Mouse (Mus musculus) heart, embryonic 12.5 days (tissue): ENCODE measurements around the gene Rpp30. TPM values are rescaled to one million over a fixed set of nuclear protein-coding genes. Genes with fewer than 3 reads are reported as not detected.

ENCODE experiments used
- ATAC-seq: fragments of 200-750 bp; cut with Nextera tagmentation; 2 replicates; pipeline ENCODE4 v1.8.0; 2017; ENCODE audit warnings: moderate TSS enrichment, moderate library complexity; ENCODE audit not compliant: insufficient number of reproducible peaks, low FRiP score
- H3K27ac ChIP-seq: fragments of 300-500 bp; sonication (generic); 2 replicates; pipeline ENCODE4 v1.5.1; 2016; ENCODE audit warnings: mild to moderate bottlenecking, moderate library complexity; ENCODE audit not compliant: poor library complexity, severe bottlenecking
- H3K27me3 ChIP-seq: fragments of 300-500 bp; sonication (generic); replicated peaks from 2 replicates; pipeline ENCODE4 v1.6.1; 2016; ENCODE audit warnings: mild to moderate bottlenecking, moderate library complexity
- H3K36me3 ChIP-seq: fragments of 300-500 bp; sonication (generic); 2 replicates; pipeline ENCODE4 v1.6.1; 2016; ENCODE audit warnings: mild to moderate bottlenecking, moderate library complexity
- H3K4me1 ChIP-seq: fragments of 300-500 bp; sonication (generic); replicated peaks from 2 replicates; pipeline ENCODE4 v1.6.1; 2016; ENCODE audit warnings: mild to moderate bottlenecking
- H3K4me2 ChIP-seq: fragments of 300-500 bp; sonication (generic); 2 replicates; pipeline ENCODE4 v1.6.1; 2016; ENCODE audit warnings: mild to moderate bottlenecking, moderate library complexity
- H3K4me3 ChIP-seq: fragments of 300-500 bp; sonication (generic); 2 replicates; pipeline ENCODE4 v1.5.1; 2016; ENCODE audit warnings: mild to moderate bottlenecking
- H3K9ac ChIP-seq: fragments of 300-500 bp; sonication (generic); 2 replicates; pipeline ENCODE4 v1.6.1; 2016; ENCODE audit warnings: mild to moderate bottlenecking, moderate library complexity
- H3K9me3 ChIP-seq: fragments of 300-500 bp; sonication (generic); replicated peaks from 2 replicates; pipeline ENCODE4 v1.6.1; 2016; ENCODE audit warnings: mild to moderate bottlenecking, moderate library complexity
- WGBS: fragments of 180-500 bp; shearing (Covaris S2); methylation state at CpG from one replicate; pipeline ENCODE4 v1.1.7; 2016; 5-methylcytosine and 5-hydroxymethylcytosine counted together
- polyA plus RNA-seq: library from polyadenylated mRNA; unstranded; fragments of >200 nt; fragmentation: Nextera tagmentation; extraction: Ambion mirVana; gene quantifications from 2 replicates; pipeline ENCODE4 v1.2.1, GENCODE M21; 2016

Rpp30 gene
- polyA plus RNA-seq, 1 experiment from 2014 or later = 60.8 TPM

DNA sequence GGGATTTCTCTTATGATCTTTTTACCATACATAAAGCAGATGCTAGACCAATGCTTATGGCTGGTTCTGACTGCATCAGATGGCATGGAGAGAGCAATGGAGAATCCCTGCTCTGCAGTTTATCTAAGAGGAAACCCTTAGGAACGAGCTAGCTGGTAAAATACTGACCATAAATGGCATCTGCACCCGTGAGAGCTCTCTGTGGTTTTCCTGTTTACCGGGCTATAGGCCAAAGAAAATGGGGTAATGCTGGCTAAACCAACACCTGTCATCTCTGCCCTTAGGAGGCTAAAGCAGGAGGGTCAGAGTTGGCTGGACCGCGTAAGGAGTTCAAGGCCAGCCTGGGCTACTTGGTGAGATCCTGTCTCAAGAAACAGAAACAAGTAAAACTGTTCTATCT, 20.4 kb downstream of the Rpp30 start:
- WGBS = 77% methylated on average over 5 of the region's 5 CpGs
- Histone ChIP-seq H3K27me3 (no peaks in the 10 kb centered on the region), H3K9ac (no peak overlapping the region), H3K27ac (no peak overlapping the region), H3K36me3 (peaks cover 47% of the 10 kb centered on the region), H3K4me1 (no peaks in the 10 kb centered on the region), H3K4me2 (no peak overlapping the region), H3K9me3 (no peaks in the 10 kb centered on the region), H3K4me3 (no peak overlapping the region)
- no peak for ATAC-seq

DNA sequence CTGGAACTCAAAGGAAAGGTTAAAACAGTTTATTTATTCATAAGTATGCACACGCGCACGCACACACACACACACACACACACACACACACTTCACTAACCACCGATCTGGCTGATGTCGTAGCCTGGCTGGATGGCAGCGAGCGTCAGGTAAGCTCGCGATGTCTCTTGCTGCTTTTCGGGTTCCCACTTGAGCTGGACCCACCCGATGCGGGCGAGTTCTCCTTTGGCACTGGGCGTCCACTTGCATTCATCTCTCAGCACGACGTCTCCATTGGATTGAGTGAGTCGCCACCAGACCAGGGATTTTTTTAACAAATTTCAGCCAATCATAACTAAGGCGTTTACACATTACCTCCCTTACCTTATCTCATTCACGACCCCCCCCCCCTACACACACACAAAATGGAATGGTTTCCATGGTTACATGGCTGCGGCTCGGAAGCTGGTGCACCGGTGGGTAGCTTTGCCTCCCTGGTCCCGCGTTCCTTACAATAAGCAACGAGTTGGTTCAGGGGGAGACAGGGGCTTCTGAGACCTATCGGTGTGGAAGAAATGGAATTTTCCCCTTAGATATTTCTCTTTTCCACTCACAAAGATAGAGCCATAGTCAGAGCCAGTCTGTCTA, 25.9 kb downstream of the Rpp30 start:
- H3K9ac ChIP-seq = no peak overlapping the region
- H3K4me1 ChIP-seq = 0 out of 2 replicates have a peak, but pooled peaks cover 2% of the 10 kb centered on the region
- no peak overlapping the region for H3K4me2 ChIP-seq
- H3K27me3 ChIP-seq = no peaks in the 10 kb centered on the region
- H3K9me3 ChIP-seq = no peaks in the 10 kb centered on the region
- ATAC-seq = no peak
- peaks cover 8% of the 10 kb centered on the region; the same call in 1 of the 2 replicates for H3K36me3 ChIP-seq
- no peak overlapping the region for H3K27ac ChIP-seq
- WGBS = 83% methylated on average over 26 of the region's 26 CpGs
- H3K4me3 ChIP-seq = no peak overlapping the region

- H3K9me3 ChIP-seq = no peaks in the 10 kb centered on the region
- no peak overlapping the region for H3K4me2 ChIP-seq
- H3K27me3 ChIP-seq = no peaks in the 10 kb centered on the region
- H3K27ac ChIP-seq = peak overlapping the region; percentile 3; the same call in 1 of the 2 replicates
- WGBS = 29% methylated on average over 7 of the region's 7 CpGs
- no peak overlapping the region for H3K4me3 ChIP-seq
- peak; percentile 58 for ATAC-seq
- peaks cover 16% of the 10 kb centered on the region; the same call in 1 of the 2 replicates for H3K36me3 ChIP-seq
- H3K4me1 ChIP-seq = peaks cover 9% of the 10 kb centered on the region
- no peak overlapping the region for H3K9ac ChIP-seq
Measured at GRCm38 (mm10) chr19:36110465-36110864, 26.9 kb downstream of the Rpp30 start.

DNA sequence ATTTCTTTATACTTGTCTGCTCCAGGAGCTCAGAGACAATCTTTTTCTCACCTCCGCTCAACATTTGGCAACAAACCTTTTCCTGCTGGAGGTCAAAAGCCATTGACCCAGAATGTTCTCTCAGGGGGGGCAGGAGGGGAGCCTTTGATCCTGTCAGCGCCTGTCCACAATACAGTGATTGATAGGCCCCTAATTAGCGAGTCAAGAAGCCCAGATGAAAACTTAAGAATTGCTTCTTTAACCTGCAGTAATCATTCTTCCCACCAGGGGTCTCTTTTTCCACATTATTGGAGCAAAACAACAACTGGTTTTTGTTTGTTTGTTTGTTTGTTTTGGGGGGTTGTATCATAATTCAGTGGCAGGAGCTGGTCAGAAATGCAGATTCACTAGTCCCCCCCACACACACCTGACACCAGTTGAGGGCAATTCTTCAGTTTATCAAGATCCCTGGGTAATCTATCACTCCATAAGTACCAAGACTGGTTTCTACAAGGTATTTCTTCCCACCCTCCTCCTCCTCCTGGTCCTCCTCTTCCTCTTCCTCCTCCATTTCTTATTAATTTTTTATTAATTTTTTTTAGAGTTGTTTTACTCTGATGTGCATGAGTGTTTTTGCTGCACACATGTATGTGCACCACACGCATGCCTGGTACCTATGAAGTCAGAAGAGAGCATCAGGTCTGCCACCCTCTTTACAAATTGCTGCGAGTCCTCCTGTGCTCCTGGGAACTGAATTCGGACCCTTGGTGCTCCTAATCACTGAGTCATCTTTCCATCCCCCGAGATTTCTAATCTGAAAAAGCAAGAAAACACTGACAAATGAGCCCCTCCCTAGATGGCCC, 27.8 kb downstream of the Rpp30 start:
- Histone ChIP-seq H3K27ac (no peak overlapping the region; the same call in 1 of the 2 replicates), H3K4me2 (no peak overlapping the region), H3K9ac (no peak overlapping the region), H3K9me3 (no peaks in the 10 kb centered on the region), H3K27me3 (no peaks in the 10 kb centered on the region), H3K36me3 (peaks cover 13% of the 10 kb centered on the region; the same call in 1 of the 2 replicates), H3K4me1 (peaks cover 15% of the 10 kb centered on the region), H3K4me3 (no peak overlapping the region)
- 25% methylated on average over 7 of the region's 7 CpGs for WGBS
- ATAC-seq = peak; percentile 38; the same call in 1 of the 2 replicates

- WGBS = 50% methylated on average over 17 of the region's 17 CpGs
- Histone ChIP-seq H3K27ac (peak overlapping the region; percentile 7; the same call in 1 of the 2 replicates), H3K4me1 (peaks cover 22% of the 10 kb centered on the region), H3K4me3 (no peak overlapping the region), H3K36me3 (peaks cover 13% of the 10 kb centered on the region; the same call in 1 of the 2 replicates), H3K9me3 (no peaks in the 10 kb centered on the region), H3K9ac (no peak overlapping the region), H3K4me2 (no peak overlapping the region), H3K27me3 (no peaks in the 10 kb centered on the region)
- no peak for ATAC-seq
Measured at GRCm38 (mm10) chr19:36112007-36112406, 28.5 kb downstream of the Rpp30 start.

GRCm38 (mm10) chr19:36116185-36116584, 32.7 kb downstream of the Rpp30 start:
- peak overlapping the region; percentile 96 for H3K27ac ChIP-seq
- 17% methylated on average over 4 of the region's 4 CpGs for WGBS
- ATAC-seq = no peak
- peak overlapping the region; percentile 72 for H3K4me2 ChIP-seq
- H3K4me3 ChIP-seq = peak overlapping the region; percentile 60
- H3K27me3 ChIP-seq = no peaks in the 10 kb centered on the region
- H3K36me3 ChIP-seq = peaks cover 17% of the 10 kb centered on the region; the same call in 1 of the 2 replicates
- no peaks in the 10 kb centered on the region for H3K9me3 ChIP-seq
- peaks cover 22% of the 10 kb centered on the region for H3K4me1 ChIP-seq
- peak overlapping the region; percentile 90 for H3K9ac ChIP-seq

- Histone ChIP-seq H3K27me3 (no peaks in the 10 kb centered on the region), H3K36me3 (peaks cover 20% of the 10 kb centered on the region; the same call in 1 of the 2 replicates), H3K27ac (peak overlapping the region; percentile 97), H3K4me3 (peak overlapping the region; percentile 56), H3K9me3 (peaks cover 12% of the 10 kb centered on the region), H3K9ac (peak overlapping the region; percentile 84), H3K4me2 (peak overlapping the region; percentile 61), H3K4me1 (peaks cover 22% of the 10 kb centered on the region)
- 44% methylated on average over 8 of the region's 8 CpGs for WGBS
- no peak for ATAC-seq
Measured at GRCm38 (mm10) chr19:36119219-36119618, 35.7 kb downstream of the Rpp30 start.

- peak within 1 kb of the TSS; percentile 97 for H3K27ac ChIP-seq
- H3K36me3 ChIP-seq = peaks cover 17% of the 10 kb centered on the region; the same call in 1 of the 2 replicates
- 12% methylated on average over 14 of the region's 14 CpGs for WGBS
- H3K27me3 ChIP-seq = no peaks in the 10 kb centered on the region
- H3K9ac ChIP-seq = peak within 1 kb of the TSS; percentile 84
- peaks cover 21% of the 10 kb centered on the region for H3K4me1 ChIP-seq
- peak within 1 kb of the TSS; percentile 56 for H3K4me3 ChIP-seq
- peak; percentile 83 for ATAC-seq
- H3K9me3 ChIP-seq = peaks cover 17% of the 10 kb centered on the region
- peak within 1 kb of the TSS; percentile 61 for H3K4me2 ChIP-seq
Measured at GRCm38 (mm10) chr19:36119783-36120471, 36.4 kb downstream of the Rpp30 start, which contains the start of gene Ankrd1. Gene Ankrd1, minus strand, starts transcription at chr19:36120099.

- H3K4me1 ChIP-seq = peaks cover 7% of the 10 kb centered on the region
- peaks cover 18% of the 10 kb centered on the region for H3K9me3 ChIP-seq
- ATAC-seq = no peak
- no peak overlapping the region for H3K9ac ChIP-seq
- H3K27me3 ChIP-seq = no peaks in the 10 kb centered on the region
- H3K4me3 ChIP-seq = no peak overlapping the region
- H3K27ac ChIP-seq = no peak overlapping the region
- H3K4me2 ChIP-seq = no peak overlapping the region
- 78% methylated on average over 1 of the region's 1 CpGs for WGBS
- H3K36me3 ChIP-seq = peaks cover 6% of the 10 kb centered on the region; the same call in 1 of the 2 replicates
Measured at GRCm38 (mm10) chr19:36124203-36124602, 40.7 kb downstream of the Rpp30 start.

GRCm38 (mm10) chr19:36128440-36128839, 44.9 kb downstream of the Rpp30 start:
- H3K4me3 ChIP-seq = no peak overlapping the region
- 88% methylated on average over 3 of the region's 3 CpGs for whole genome bisulfite sequencing
- peak overlapping the region; percentile 98 for H3K27ac ChIP-seq
- 0 out of 2 replicates have a peak, but pooled peaks cover 2% of the 10 kb centered on the region for H3K36me3 ChIP-seq
- no peak for ATAC-seq
- peaks cover 12% of the 10 kb centered on the region for H3K9me3 ChIP-seq
- no peak overlapping the region for H3K4me2 ChIP-seq
- H3K9ac ChIP-seq = no peak overlapping the region
- H3K27me3 ChIP-seq = no peaks in the 10 kb centered on the region
- H3K4me1 ChIP-seq = peaks cover 22% of the 10 kb centered on the region
